Mouse (Mus musculus) myocyte (in vitro differentiated cells): ENCODE measurements at regions not wholly inside any gene's neighbourhood (a gene's known extent, or its start where the extent isn't known, plus 50 kb on each side); places are given as distances from the start of the nearest gene placed in this dataset.
A peak's percentile ranks its signal among the peaks of the same experiment; 100 is the strongest.

Source experiments
- H3K27me3 ChIP-seq: one replicate; pipeline ENCODE4 v1.6.1; 2011; ENCODE audit not compliant: control insufficient read depth, insufficient read depth, insufficient read length
- H3K36me3 ChIP-seq: one replicate; pipeline ENCODE4 v1.6.1; 2011; ENCODE audit not compliant: control insufficient read depth, insufficient read depth
- H3K4me2 ChIP-seq: one replicate; pipeline ENCODE4 v1.6.1; 2011; ENCODE audit warnings: low read depth, control low read depth
- H3K4me3 ChIP-seq: one replicate; pipeline ENCODE4 v1.5.1; 2011; ENCODE audit warnings: mild to moderate bottlenecking, control low read depth, moderate library complexity
- H3K79me2 ChIP-seq: one replicate; pipeline ENCODE4 v1.6.1; 2011; ENCODE audit not compliant: control insufficient read depth, insufficient read depth
- H3ac ChIP-seq: one replicate; pipeline ENCODE4 v1.6.1; 2011; ENCODE audit not compliant: control insufficient read depth, insufficient read length
- CEBPB ChIP-seq: IDR thresholded peaks from 2 replicates; pipeline ENCODE4 v1.6.1; 2011; ENCODE audit warnings: mild to moderate bottlenecking, moderate library complexity; ENCODE audit not compliant: poor library complexity, insufficient read depth, severe bottlenecking
- E2F4 ChIP-seq: IDR thresholded peaks from one replicate; pipeline ENCODE4 v1.6.1; 2011; ENCODE audit warnings: mild to moderate bottlenecking, control low read depth, moderate library complexity; ENCODE audit not compliant: insufficient read depth
- MAX ChIP-seq: IDR thresholded peaks from one replicate; pipeline ENCODE4 v1.6.1; 2011; ENCODE audit warnings: low read depth, mild to moderate bottlenecking, control low read depth
- MYOD1 ChIP-seq, 3 experiments: IDR thresholded peaks; one replicate each; pipeline ENCODE4 v1.6.1; 2011; ENCODE audit warnings: control low read depth in 2 of 3, low read depth in 2 of 3, mild to moderate bottlenecking in 2 of 3, moderate library complexity in 1 of 3; ENCODE audit not compliant: insufficient read length in 2 of 3, control insufficient read depth in 1 of 3
- MYOG ChIP-seq, 3 experiments: IDR thresholded peaks; one replicate each; pipeline ENCODE4 v1.6.1; 2011; ENCODE audit warnings: control low read depth in 2 of 3, low read depth in 2 of 3, mild to moderate bottlenecking in 2 of 3; ENCODE audit not compliant: insufficient read length in 2 of 3, control insufficient read depth in 1 of 3, insufficient read depth in 1 of 3
- POLR2A ChIP-seq: IDR thresholded peaks from one replicate; pipeline ENCODE4 v1.6.1; 2011; ENCODE audit warnings: low read depth, mild to moderate bottlenecking, control low read depth, moderate library complexity; ENCODE audit not compliant: insufficient read length
- POLR2AphosphoS2 ChIP-seq: IDR thresholded peaks from one replicate; pipeline ENCODE4 v1.6.1; 2011; ENCODE audit warnings: low read depth, control low read depth; ENCODE audit not compliant: insufficient read length
- REST ChIP-seq: IDR thresholded peaks from one replicate; pipeline ENCODE4 v1.6.1; 2011; ENCODE audit warnings: mild to moderate bottlenecking, control low read depth, moderate library complexity; ENCODE audit not compliant: insufficient read depth, insufficient read length
- SRF ChIP-seq: IDR thresholded peaks from one replicate; pipeline ENCODE4 v1.6.1; 2011; ENCODE audit warnings: low read depth; ENCODE audit not compliant: control insufficient read depth, insufficient read length
- TCF12 ChIP-seq: IDR thresholded peaks from one replicate; pipeline ENCODE4 v1.6.1; 2011; ENCODE audit warnings: mild to moderate bottlenecking, control low read depth; ENCODE audit not compliant: poor library complexity, insufficient read depth, severe bottlenecking
- TCF3 ChIP-seq: IDR thresholded peaks from one replicate; pipeline ENCODE4 v1.6.1; 2011; ENCODE audit warnings: low read depth, control low read depth; ENCODE audit not compliant: insufficient read length
- USF1 ChIP-seq: IDR thresholded peaks from one replicate; pipeline ENCODE4 v1.6.1; 2011; ENCODE audit warnings: low read depth, mild to moderate bottlenecking, control low read depth, moderate library complexity

GRCm38 (mm10) chr19:59844270-59844669 lies 99.2 kb downstream of the Rab11fip2 start:
- no peak overlapping the region for H3ac ChIP-seq
- H3K4me2 ChIP-seq = no peak overlapping the region
- no peak overlapping the region for H3K4me3 ChIP-seq
- no peaks in the 10 kb centered on the region for H3K79me2 ChIP-seq
- TF ChIP-seq REST (no peak), TCF12 (no peak), CEBPB (0 out of 2 replicates have a peak, but pooled peaks have one; percentile 40), POLR2AphosphoS2 (no peak)
- no peaks in the 10 kb centered on the region for H3K36me3 ChIP-seq
- H3K27me3 ChIP-seq = no peaks in the 10 kb centered on the region

DNA sequence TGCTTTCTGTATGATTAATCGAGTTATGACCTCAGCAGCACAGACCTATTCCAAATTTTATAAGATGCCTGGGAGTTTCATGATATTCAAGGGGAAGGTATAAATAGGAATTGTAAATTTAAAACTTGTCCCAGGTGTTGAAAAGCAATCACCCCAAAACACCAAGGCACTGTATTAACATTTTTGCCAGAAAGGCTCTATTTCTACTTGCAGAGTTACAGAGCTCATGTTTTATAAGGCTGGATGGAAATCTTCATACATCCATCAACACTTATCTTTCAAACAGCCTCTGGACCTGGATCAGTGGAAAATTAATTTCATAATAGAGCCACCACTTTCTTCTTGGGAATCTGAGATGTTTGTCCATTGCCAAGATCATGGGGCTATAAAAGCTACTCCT lies 96.6 kb downstream of the Rab11fip2 start:
- H3ac ChIP-seq = no peak overlapping the region
- no peak overlapping the region for H3K4me2 ChIP-seq
- H3K4me3 ChIP-seq = no peak overlapping the region
- no peak for TF ChIP-seq TCF3
- TF ChIP-seq MYOD1 (IDR thresholded peaks at IDR 0.05; ENCODE audit: control insufficient read depth in 1 of 3, insufficient read length in 2 of 3, low read depth in 2 of 3) = no peak
- TF ChIP-seq POLR2AphosphoS2 = no peak
- TF ChIP-seq CEBPB = no peak
- TF ChIP-seq USF1 = no peak
- TF ChIP-seq SRF = no peak
- no peak for TF ChIP-seq TCF12
- TF ChIP-seq REST = no peak
- TF ChIP-seq POLR2A = no peak
- no peak for TF ChIP-seq MYOG (IDR thresholded peaks at IDR 0.05; ENCODE audit: control insufficient read depth in 1 of 3, insufficient read depth in 1 of 3, insufficient read length in 2 of 3, low read depth in 2 of 3)
- no peak for TF ChIP-seq E2F4
- no peak for TF ChIP-seq MAX
- H3K79me2 ChIP-seq = no peaks in the 10 kb centered on the region
- no peaks in the 10 kb centered on the region for H3K36me3 ChIP-seq
- no peaks in the 10 kb centered on the region for H3K27me3 ChIP-seq

GRCm38 (mm10) chr19:59850696-59851095 lies 92.8 kb downstream of the Rab11fip2 start:
- Histone ChIP-seq H3K4me3 (no peak overlapping the region), H3K79me2 (no peaks in the 10 kb centered on the region), H3ac (no peak overlapping the region), H3K4me2 (no peak overlapping the region), H3K36me3 (no peaks in the 10 kb centered on the region), H3K27me3 (no peaks in the 10 kb centered on the region)
- no peak for TF ChIP-seq TCF12
- TF ChIP-seq TCF3 = no peak
- TF ChIP-seq POLR2AphosphoS2 = no peak

- no peaks in the 10 kb centered on the region for H3K27me3 ChIP-seq
- no peak for TF ChIP-seq TCF3
- no peak for TF ChIP-seq MYOD1 (IDR thresholded peaks at IDR 0.05; ENCODE audit: control insufficient read depth in 1 of 3, insufficient read length in 2 of 3, low read depth in 2 of 3)
- no peak for TF ChIP-seq E2F4
- no peak for TF ChIP-seq MYOG (IDR thresholded peaks at IDR 0.05; ENCODE audit: control insufficient read depth in 1 of 3, insufficient read depth in 1 of 3, insufficient read length in 2 of 3, low read depth in 2 of 3)
- TF ChIP-seq POLR2AphosphoS2 = no peak
- no peak for TF ChIP-seq REST
- no peak for TF ChIP-seq TCF12
- no peak overlapping the region for H3K4me2 ChIP-seq
- H3K36me3 ChIP-seq = no peaks in the 10 kb centered on the region
- H3K79me2 ChIP-seq = no peaks in the 10 kb centered on the region
- no peak overlapping the region for H3ac ChIP-seq
- H3K4me3 ChIP-seq = no peak overlapping the region
These were observed 91.3 kb downstream of the Rab11fip2 start for GRCm38 (mm10) chr19:59852011-59852738.
